Mouse (Mus musculus): Measurements from ENCODE around the gene Prr30. TPM values are rescaled to one million over a fixed set of nuclear protein-coding genes. Genes with fewer than 3 reads are reported as not detected.
"Not testable (repeated sequence)": the region's sequence is repeated elsewhere in the genome, so short reads cannot be mapped to it uniquely, and the experiment has no call there.

Gene Prr30
- not detected in 2 replicates for polyA plus RNA-seq (2014; fragmentation: Nextera tagmentation; extraction: Ambion mirVana)

- no peak for ATAC-seq (ENCODE audit: insufficient number of reproducible peaks, low FRiP score, low TSS enrichment, low read depth)
- Histone ChIP-seq H3K4me2 (ENCODE audit: low read depth, severe bottlenecking) (no peak within 1 kb of the TSS), H3K9ac (ENCODE audit: low read length) (no peak within 1 kb of the TSS), H3K4me3 (ENCODE audit: low read depth, low read length) (no peak within 1 kb of the TSS), H3K9me3 (ENCODE audit: control insufficient read depth, low read length) (no peaks in the 10 kb centered on the region), H3K36me3 (ENCODE audit: control insufficient read depth, insufficient read depth, low read length) (no peaks in the 10 kb centered on the region), H3K27ac (replicated peaks; ENCODE audit: low read depth, low read length) (no peak within 1 kb of the TSS), H3K27me3 (ENCODE audit: control insufficient read depth, insufficient read depth, low read length) (no peaks in the 10 kb centered on the region), H3K4me1 (ENCODE audit: control insufficient read depth, insufficient read depth, low read length) (no peaks in the 10 kb centered on the region)
- WGBS, result 65% methylated on average over 4 of the region's 4 CpGs
- no peak for DNase-seq (ENCODE audit: low spot score)
Observed at GRCm38 (mm10) chr14:101200230-101200629, at the start of gene Prr30. Prr30 (minus strand) TSS chr14:101200330.

GRCm38 (mm10) chr14:101246793-101247192 lies 46.7 kb upstream of the Prr30 start:
- 86% methylated on average over 3 of the region's 3 CpGs for WGBS
- H3K27me3 ChIP-seq (ENCODE audit: control insufficient read depth, insufficient read depth, low read length), result no peaks in the 10 kb centered on the region

GRCm38 (mm10) chr14:101245706-101246105 lies 45.6 kb upstream of the Prr30 start:
- H3K36me3 ChIP-seq (ENCODE audit: control insufficient read depth, insufficient read depth, low read length), result no peaks in the 10 kb centered on the region
- H3K4me3 ChIP-seq (ENCODE audit: low read depth, low read length), result no peak overlapping the region
- no peak for DNase-seq (ENCODE audit: low spot score)
- no peak overlapping the region for H3K4me2 ChIP-seq (ENCODE audit: low read depth, severe bottlenecking)
- H3K9me3 ChIP-seq (ENCODE audit: control insufficient read depth, low read length), result no peaks in the 10 kb centered on the region
- H3K9ac ChIP-seq (ENCODE audit: low read length), result no peak overlapping the region
- no peaks in the 10 kb centered on the region for H3K4me1 ChIP-seq (ENCODE audit: control insufficient read depth, insufficient read depth, low read length)
- no peaks in the 10 kb centered on the region for H3K27me3 ChIP-seq (ENCODE audit: control insufficient read depth, insufficient read depth, low read length)
- WGBS, result 76% methylated on average over 7 of the region's 7 CpGs
- H3K27ac ChIP-seq (replicated peaks; ENCODE audit: low read depth, low read length), result no peak overlapping the region
- ATAC-seq (ENCODE audit: insufficient number of reproducible peaks, low FRiP score, low TSS enrichment, low read depth), result no peak

More at GRCm38 (mm10) chr14:101246793-101247192, 46.7 kb upstream of the Prr30 start:
- H3K27ac ChIP-seq (replicated peaks; ENCODE audit: low read depth, low read length), result no peak overlapping the region
- no peaks in the 10 kb centered on the region for H3K36me3 ChIP-seq (ENCODE audit: control insufficient read depth, insufficient read depth, low read length)
- H3K4me3 ChIP-seq (ENCODE audit: low read depth, low read length), result no peak overlapping the region
- DNase-seq (ENCODE audit: low spot score) (no peak), ATAC-seq (ENCODE audit: insufficient number of reproducible peaks, low FRiP score, low TSS enrichment, low read depth) (no peak)
- H3K4me2 ChIP-seq (ENCODE audit: low read depth, severe bottlenecking), result no peak overlapping the region
- no peaks in the 10 kb centered on the region for H3K9me3 ChIP-seq (ENCODE audit: control insufficient read depth, low read length)
- no peaks in the 10 kb centered on the region for H3K4me1 ChIP-seq (ENCODE audit: control insufficient read depth, insufficient read depth, low read length)
- no peak overlapping the region for H3K9ac ChIP-seq (ENCODE audit: low read length)

GRCm38 (mm10) chr14:101244441-101244840 lies 44.3 kb upstream of the Prr30 start:
- not testable (repeated sequence) for H3K27ac ChIP-seq (replicated peaks; ENCODE audit: low read depth, low read length); H3K27me3 ChIP-seq (ENCODE audit: control insufficient read depth, insufficient read depth, low read length); H3K4me2 ChIP-seq (ENCODE audit: low read depth, severe bottlenecking); DNase-seq (ENCODE audit: low spot score); ATAC-seq (ENCODE audit: insufficient number of reproducible peaks, low FRiP score, low TSS enrichment, low read depth); H3K36me3 ChIP-seq (ENCODE audit: control insufficient read depth, insufficient read depth, low read length); H3K4me1 ChIP-seq (ENCODE audit: control insufficient read depth, insufficient read depth, low read length); H3K4me3 ChIP-seq (ENCODE audit: low read depth, low read length); H3K9me3 ChIP-seq (ENCODE audit: control insufficient read depth, low read length); H3K9ac ChIP-seq (ENCODE audit: low read length)
- 74% methylated on average over 3 of the region's 3 CpGs for WGBS

GRCm38 (mm10) chr14:101237965-101238364 lies 37.8 kb upstream of the Prr30 start:
- no peak overlapping the region for H3K4me3 ChIP-seq (ENCODE audit: low read depth, low read length)

GRCm38 (mm10) chr14:101229068-101229467 lies 28.9 kb upstream of the Prr30 start:
- H3K36me3 ChIP-seq (ENCODE audit: control insufficient read depth, insufficient read depth, low read length), result no peaks in the 10 kb centered on the region
- DNase-seq (ENCODE audit: low spot score) (no peak), ATAC-seq (ENCODE audit: insufficient number of reproducible peaks, low FRiP score, low TSS enrichment, low read depth) (no peak)
- no peak overlapping the region for H3K4me3 ChIP-seq (ENCODE audit: low read depth, low read length)
- WGBS, result 51% methylated on average over 4 of the region's 4 CpGs
- H3K27me3 ChIP-seq (ENCODE audit: control insufficient read depth, insufficient read depth, low read length), result no peaks in the 10 kb centered on the region
- H3K9me3 ChIP-seq (ENCODE audit: control insufficient read depth, low read length), result no peaks in the 10 kb centered on the region
- H3K27ac ChIP-seq (replicated peaks; ENCODE audit: low read depth, low read length), result no peak overlapping the region
- no peak overlapping the region for H3K4me2 ChIP-seq (ENCODE audit: low read depth, severe bottlenecking)
- H3K9ac ChIP-seq (ENCODE audit: low read length), result no peak overlapping the region
- H3K4me1 ChIP-seq (ENCODE audit: control insufficient read depth, insufficient read depth, low read length), result no peaks in the 10 kb centered on the region

More at GRCm38 (mm10) chr14:101237965-101238364, 37.8 kb upstream of the Prr30 start:
- 100% methylated on average over 1 of the region's 1 CpGs for WGBS
- H3K27ac ChIP-seq (replicated peaks; ENCODE audit: low read depth, low read length), result no peak overlapping the region
- DNase-seq (ENCODE audit: low spot score) (no peak), ATAC-seq (ENCODE audit: insufficient number of reproducible peaks, low FRiP score, low TSS enrichment, low read depth) (no peak)
- H3K4me2 ChIP-seq (ENCODE audit: low read depth, severe bottlenecking), result no peak overlapping the region
- H3K9ac ChIP-seq (ENCODE audit: low read length), result no peak overlapping the region
- H3K9me3 ChIP-seq (ENCODE audit: control insufficient read depth, low read length), result no peaks in the 10 kb centered on the region
- H3K27me3 ChIP-seq (ENCODE audit: control insufficient read depth, insufficient read depth, low read length), result no peaks in the 10 kb centered on the region
- H3K36me3 ChIP-seq (ENCODE audit: control insufficient read depth, insufficient read depth, low read length), result no peaks in the 10 kb centered on the region
- H3K4me1 ChIP-seq (ENCODE audit: control insufficient read depth, insufficient read depth, low read length), result no peaks in the 10 kb centered on the region

- Histone ChIP-seq H3K4me2 (ENCODE audit: low read depth, severe bottlenecking) (no peak overlapping the region), H3K27ac (replicated peaks; ENCODE audit: low read depth, low read length) (no peak overlapping the region), H3K36me3 (ENCODE audit: control insufficient read depth, insufficient read depth, low read length) (no peaks in the 10 kb centered on the region), H3K9ac (ENCODE audit: low read length) (no peak overlapping the region), H3K9me3 (ENCODE audit: control insufficient read depth, low read length) (no peaks in the 10 kb centered on the region), H3K4me1 (ENCODE audit: control insufficient read depth, insufficient read depth, low read length) (no peaks in the 10 kb centered on the region), H3K4me3 (ENCODE audit: low read depth, low read length) (no peak overlapping the region), H3K27me3 (ENCODE audit: control insufficient read depth, insufficient read depth, low read length) (no peaks in the 10 kb centered on the region)
- WGBS, result 76% methylated on average over 8 of the region's 8 CpGs
- DNase-seq (ENCODE audit: low spot score) (no peak), ATAC-seq (ENCODE audit: insufficient number of reproducible peaks, low FRiP score, low TSS enrichment, low read depth) (no peak)
Observed at GRCm38 (mm10) chr14:101222319-101222718, 22.2 kb upstream of the Prr30 start.

GRCm38 (mm10) chr14:101172258-101172657 lies 27.9 kb downstream of the Prr30 start:
- Histone ChIP-seq H3K27me3 (ENCODE audit: control insufficient read depth, insufficient read depth, low read length) (no peaks in the 10 kb centered on the region), H3K9me3 (ENCODE audit: control insufficient read depth, low read length) (no peaks in the 10 kb centered on the region), H3K27ac (replicated peaks; ENCODE audit: low read depth, low read length) (no peak overlapping the region), H3K9ac (ENCODE audit: low read length) (no peak overlapping the region), H3K4me2 (ENCODE audit: low read depth, severe bottlenecking) (no peak overlapping the region), H3K4me3 (ENCODE audit: low read depth, low read length) (no peak overlapping the region), H3K36me3 (ENCODE audit: control insufficient read depth, insufficient read depth, low read length) (no peaks in the 10 kb centered on the region), H3K4me1 (ENCODE audit: control insufficient read depth, insufficient read depth, low read length) (no peaks in the 10 kb centered on the region)
- DNase-seq (ENCODE audit: low spot score), result no peak
- WGBS, result 93% methylated on average over 4 of the region's 4 CpGs
- ATAC-seq (ENCODE audit: insufficient number of reproducible peaks, low FRiP score, low TSS enrichment, low read depth), result no peak

All from limb, embryonic 11.5 days (tissue).